Mouse (Mus musculus): Measurements from ENCODE around the gene Mphosph9.

DNA sequence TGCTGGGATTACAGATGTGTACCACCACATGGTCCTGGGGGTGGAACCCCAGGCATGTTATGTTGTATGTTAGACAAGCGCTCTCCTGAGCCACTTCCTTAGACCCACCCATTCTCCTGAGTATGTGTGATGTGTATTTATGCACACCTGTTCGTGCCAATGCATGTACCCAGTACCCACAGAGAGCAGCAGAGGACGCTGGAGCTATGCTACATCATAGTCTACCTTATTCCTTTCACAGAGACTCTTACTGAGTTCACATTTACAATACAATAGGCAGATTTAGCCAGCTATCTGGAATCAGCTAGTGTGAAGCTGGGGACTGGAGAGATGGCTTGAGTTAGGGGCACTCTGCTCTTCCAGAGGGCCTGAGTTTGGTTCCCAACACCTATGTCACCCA, 28.9 kb upstream of the Mphosph9 start:
- TF ChIP-seq CTCF (conservative IDR thresholded peaks at IDR 0.05; ENCODE audit: insufficient read depth, insufficient read length, low read depth, low read length): no peak
- no peak for TF ChIP-seq POLR2A (IDR thresholded peaks at IDR 0.05; ENCODE audit: low read depth, low read length)

Measured in kidney, adult 2 months (tissue).